In the genomic region with DNA sequence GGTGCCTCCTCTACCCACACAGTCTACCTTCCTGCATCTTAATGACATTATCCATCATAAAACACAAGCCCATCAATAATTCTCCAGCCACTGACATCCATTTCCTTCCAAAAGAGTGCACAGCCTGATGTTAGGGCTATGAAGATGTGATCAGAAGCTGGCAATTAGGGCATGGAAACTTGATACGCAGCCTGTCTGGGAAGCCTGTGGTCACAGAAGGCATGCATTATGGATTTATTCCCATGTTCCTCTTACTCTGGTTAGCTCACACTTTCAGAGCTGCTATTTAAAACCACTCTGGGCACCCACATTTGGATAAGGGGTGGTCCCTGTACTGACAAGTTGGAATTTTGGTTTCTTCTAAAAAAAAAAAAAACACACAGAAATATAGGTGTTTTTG, we compare ENCODE assay signal across 30 mouse cellular contexts. TPM values are rescaled to one million over a fixed set of nuclear protein-coding genes. Genes with fewer than 3 reads are reported as not detected.
DNase-seq lines count a peak whose midpoint lies in the region; ATAC-seq lines count a peak whose summit lies in the region.
"Had no signal": no experiment of that assay in that cellular context is flagged by ENCODE, and none has a peak within 500 bp of the region (broad histone marks: within the 10 kb centered on the region; RNA-seq: fewer than 3 reads in every experiment).

No protein-coding gene starts in this region.

- H3K9ac ChIP-seq in neural tube, embryonic 13.5 days = no peak overlapping the region
- H3K9ac ChIP-seq in neural tube, embryonic 15.5 days (replicated peaks) = no peak overlapping the region
- H3K9ac ChIP-seq in embryonic facial prominence, embryonic 11.5 days (replicated peaks; ENCODE audit: low read length) = no peak overlapping the region
- no peak overlapping the region for H3K9ac ChIP-seq in midbrain, embryonic 15.5 days
- H3K9ac ChIP-seq: forebrain, embryonic 15.5 days; heart, embryonic 13.5 days; hindbrain, embryonic 15.5 days; liver, embryonic 12.5 days; liver, postnatal 0 days; neural tube, embryonic 12.5 days had no signal

- 65% methylated on average over 1 of the region's 1 CpGs for WGBS in neural tube, embryonic 13.5 days
- 63% methylated on average over 1 of the region's 1 CpGs for WGBS in neural tube, embryonic 15.5 days
- WGBS in embryonic facial prominence, embryonic 11.5 days = 38% methylated on average over 1 of the region's 1 CpGs
- 59% methylated on average over 1 of the region's 1 CpGs for WGBS in midbrain, embryonic 15.5 days
- 82% methylated on average over 1 of the region's 1 CpGs for WGBS in midbrain, embryonic 10.5 days

- H3K9me3 ChIP-seq in neural tube, embryonic 13.5 days = no peaks in the 10 kb centered on the region
- no peaks in the 10 kb centered on the region for H3K9me3 ChIP-seq in neural tube, embryonic 15.5 days (replicated peaks)
- H3K9me3 ChIP-seq in embryonic facial prominence, embryonic 11.5 days (replicated peaks; ENCODE audit: control insufficient read depth, low read length) = no peaks in the 10 kb centered on the region
- H3K9me3 ChIP-seq in midbrain, embryonic 15.5 days = no peaks in the 10 kb centered on the region
- H3K9me3 ChIP-seq in midbrain, embryonic 10.5 days (replicated peaks) = no peaks in the 10 kb centered on the region
- H3K9me3 ChIP-seq: forebrain, embryonic 10.5 days; forebrain, embryonic 15.5 days; heart, embryonic 13.5 days; hindbrain, embryonic 10.5 days; hindbrain, embryonic 15.5 days; liver, embryonic 12.5 days; neural tube, embryonic 12.5 days had no signal

- no peaks in the 10 kb centered on the region for H3K36me3 ChIP-seq in neural tube, embryonic 13.5 days
- no peaks in the 10 kb centered on the region for H3K36me3 ChIP-seq in neural tube, embryonic 15.5 days
- H3K36me3 ChIP-seq in embryonic facial prominence, embryonic 11.5 days (replicated peaks; ENCODE audit: control insufficient read depth, insufficient read depth, low read depth, low read length) = no peaks in the 10 kb centered on the region
- no peaks in the 10 kb centered on the region for H3K36me3 ChIP-seq in midbrain, embryonic 15.5 days (replicated peaks)
- no peaks in the 10 kb centered on the region for H3K36me3 ChIP-seq in midbrain, embryonic 10.5 days
- H3K36me3 ChIP-seq: forebrain, embryonic 10.5 days; forebrain, embryonic 15.5 days; heart, embryonic 13.5 days; hindbrain, embryonic 10.5 days; hindbrain, embryonic 15.5 days; liver, embryonic 12.5 days; neural tube, embryonic 12.5 days had no signal

- H3K27me3 ChIP-seq in neural tube, embryonic 13.5 days = no peaks in the 10 kb centered on the region
- no peaks in the 10 kb centered on the region for H3K27me3 ChIP-seq in neural tube, embryonic 15.5 days (replicated peaks)
- no peaks in the 10 kb centered on the region for H3K27me3 ChIP-seq in embryonic facial prominence, embryonic 11.5 days (ENCODE audit: control insufficient read depth, insufficient read depth, low read length)
- no peaks in the 10 kb centered on the region for H3K27me3 ChIP-seq in midbrain, embryonic 15.5 days (replicated peaks)
- no peaks in the 10 kb centered on the region for H3K27me3 ChIP-seq in midbrain, embryonic 10.5 days (ENCODE audit: low read depth, poor library complexity, severe bottlenecking)
- H3K27me3 ChIP-seq: forebrain, embryonic 15.5 days; hindbrain, embryonic 15.5 days; neural tube, embryonic 12.5 days; Patski had no signal

- peaks cover 44% of the 10 kb centered on the region for H3K4me1 ChIP-seq in neural tube, embryonic 13.5 days (replicated peaks)
- H3K4me1 ChIP-seq in neural tube, embryonic 15.5 days = peaks cover 30% of the 10 kb centered on the region
- no peaks in the 10 kb centered on the region for H3K4me1 ChIP-seq in embryonic facial prominence, embryonic 11.5 days (ENCODE audit: control insufficient read depth, insufficient read depth, low read length)
- H3K4me1 ChIP-seq in midbrain, embryonic 15.5 days = peaks cover 14% of the 10 kb centered on the region
- H3K4me1 ChIP-seq in midbrain, embryonic 10.5 days = peaks cover 3% of the 10 kb centered on the region; the same call in 1 of the 2 replicates
- H3K4me1 ChIP-seq: neural tube, embryonic 12.5 days had no signal

- no peak overlapping the region for H3K4me3 ChIP-seq in neural tube, embryonic 13.5 days
- H3K4me3 ChIP-seq in neural tube, embryonic 15.5 days (replicated peaks) = no peak overlapping the region
- H3K4me3 ChIP-seq in embryonic facial prominence, embryonic 11.5 days (ENCODE audit: low read depth, low read length) = no peak overlapping the region
- H3K4me3 ChIP-seq in midbrain, embryonic 15.5 days = no peak overlapping the region
- no peak overlapping the region for H3K4me3 ChIP-seq in midbrain, embryonic 10.5 days
- H3K4me3 ChIP-seq: forebrain, embryonic 10.5 days; forebrain, embryonic 15.5 days; heart, embryonic 13.5 days; hindbrain, embryonic 10.5 days; hindbrain, embryonic 15.5 days; liver, embryonic 12.5 days; neural tube, embryonic 12.5 days had no signal

- no peak for ATAC-seq in neural tube, embryonic 13.5 days (ENCODE audit: low read depth)
- no peak for ATAC-seq in neural tube, embryonic 15.5 days (ENCODE audit: low FRiP score)
- ATAC-seq in embryonic facial prominence, embryonic 11.5 days (replicated peaks; ENCODE audit: insufficient number of reproducible peaks, low FRiP score, low TSS enrichment, low read depth) = 0 out of 2 replicates have a peak, but pooled peaks have one; percentile 9
- ATAC-seq in midbrain, embryonic 15.5 days (replicated peaks) = no peak
- ATAC-seq: forebrain, embryonic 15.5 days; liver, embryonic 12.5 days; liver, postnatal 0 days; midbrain, embryonic 16.5 days; Patski had no signal

- peak overlapping the region; percentile 38 for H3K27ac ChIP-seq in neural tube, embryonic 13.5 days (replicated peaks)
- H3K27ac ChIP-seq in neural tube, embryonic 15.5 days (replicated peaks) = no peak overlapping the region
- no peak overlapping the region for H3K27ac ChIP-seq in embryonic facial prominence, embryonic 11.5 days (replicated peaks; ENCODE audit: low read depth, low read length)
- no peak overlapping the region for H3K27ac ChIP-seq in midbrain, embryonic 15.5 days
- no peak overlapping the region for H3K27ac ChIP-seq in midbrain, embryonic 10.5 days (replicated peaks)
- H3K27ac ChIP-seq: forebrain, embryonic 10.5 days; forebrain, embryonic 15.5 days; heart, embryonic 13.5 days; hindbrain, embryonic 10.5 days; hindbrain, embryonic 15.5 days; liver, embryonic 12.5 days; macrophage; neural tube, embryonic 12.5 days had no signal

- peak; percentile 65 for DNase-seq in embryonic facial prominence, embryonic 11.5 days (ENCODE audit: low spot score)
- peak; percentile 33 for DNase-seq in forelimb bud, embryonic 11.5 days (ENCODE audit: low read depth, low spot score)
- no peak for DNase-seq in cerebellum, adult 8-10 months
- DNase-seq in midbrain, embryonic 10.5 days (ENCODE audit: low spot score) = no peak
- DNase-seq: adrenal gland, postnatal 14 days; B cell, adult 2 months; cerebellum, adult 11-12 months; cerebellum, postnatal 10 days; heart, postnatal 10 days; kidney, adult 18-20 months; kidney, postnatal 4 days; layer of hippocampus, postnatal 36 days; left cerebral cortex, postnatal 4 days; liver, postnatal 0 days; right cerebral cortex, postnatal 25 days; spleen, adult 18-20 months; thymus, postnatal 14 days had no signal

- H3K4me2 ChIP-seq in neural tube, embryonic 13.5 days = no peak overlapping the region
- no peak overlapping the region for H3K4me2 ChIP-seq in neural tube, embryonic 15.5 days
- H3K4me2 ChIP-seq in embryonic facial prominence, embryonic 11.5 days (ENCODE audit: low read depth, low read length) = no peak overlapping the region
- no peak overlapping the region for H3K4me2 ChIP-seq in midbrain, embryonic 15.5 days
- H3K4me2 ChIP-seq: forebrain, embryonic 15.5 days; heart, embryonic 13.5 days; hindbrain, embryonic 15.5 days; liver, embryonic 12.5 days; neural tube, embryonic 12.5 days had no signal

RNA-seq across cellular contexts. Expression of a gene that starts 15.2 kb away (rescaled TPM):
- 58.1 and 62.2 TPM in 2 replicates for polyA plus RNA-seq in neural tube, embryonic 13.5 days (2015; fragmentation: Nextera tagmentation; extraction: Ambion mirVana)
- 50.3 and 55.9 TPM in 2 replicates for polyA plus RNA-seq in neural tube, embryonic 15.5 days (2015; fragmentation: Nextera tagmentation; extraction: Ambion mirVana)
- 13.2 and 14.4 TPM in 2 replicates for polyA plus RNA-seq in embryonic facial prominence, embryonic 11.5 days (2014; fragmentation: Nextera tagmentation; extraction: Ambion mirVana)
- polyA plus RNA-seq in midbrain, embryonic 15.5 days (2015; fragmentation: Nextera tagmentation; extraction: Ambion mirVana) = 43.6 TPM in 2 replicates
- 12.1 and 13.8 TPM in 2 replicates for polyA plus RNA-seq in midbrain, embryonic 10.5 days (2016; fragmentation: Nextera tagmentation; extraction: Ambion mirVana)
- polyA plus RNA-seq: macrophage had no signal

RNA-seq across cellular contexts. Expression of a gene that starts 15.5 kb away (rescaled TPM):
- polyA plus RNA-seq in neural tube, embryonic 13.5 days (2015; fragmentation: Nextera tagmentation; extraction: Ambion mirVana) = 147 and 150 TPM in 2 replicates
- 83.9 and 96.8 TPM in 2 replicates for polyA plus RNA-seq in neural tube, embryonic 15.5 days (2015; fragmentation: Nextera tagmentation; extraction: Ambion mirVana)
- polyA plus RNA-seq in embryonic facial prominence, embryonic 11.5 days (2014; fragmentation: Nextera tagmentation; extraction: Ambion mirVana) = 126 and 140 TPM in 2 replicates
- polyA plus RNA-seq in midbrain, embryonic 15.5 days (2015; fragmentation: Nextera tagmentation; extraction: Ambion mirVana) = 117 and 126 TPM in 2 replicates
- polyA plus RNA-seq in midbrain, embryonic 10.5 days (2016; fragmentation: Nextera tagmentation; extraction: Ambion mirVana) = 155 and 159 TPM in 2 replicates

Comparison
In these comparisons a context has a peak if more than half of its experiments do, and no peak if none do; other contexts are left out.
1. DNase-seq: peak in embryonic facial prominence, embryonic 11.5 days (single experiment) and forelimb bud, embryonic 11.5 days (single experiment); none in cerebellum, adult 8-10 months (single experiment) and midbrain, embryonic 10.5 days (single experiment).